Mouse (Mus musculus): ENCODE measurements around the gene Slx1b. TPM values are rescaled to one million over a fixed set of nuclear protein-coding genes. Genes with fewer than 3 reads are reported as not detected.

Gene Slx1b
- total and polyA plus RNA-seq, 2 experiments: 4.1 to 15.4 TPM

DNA sequence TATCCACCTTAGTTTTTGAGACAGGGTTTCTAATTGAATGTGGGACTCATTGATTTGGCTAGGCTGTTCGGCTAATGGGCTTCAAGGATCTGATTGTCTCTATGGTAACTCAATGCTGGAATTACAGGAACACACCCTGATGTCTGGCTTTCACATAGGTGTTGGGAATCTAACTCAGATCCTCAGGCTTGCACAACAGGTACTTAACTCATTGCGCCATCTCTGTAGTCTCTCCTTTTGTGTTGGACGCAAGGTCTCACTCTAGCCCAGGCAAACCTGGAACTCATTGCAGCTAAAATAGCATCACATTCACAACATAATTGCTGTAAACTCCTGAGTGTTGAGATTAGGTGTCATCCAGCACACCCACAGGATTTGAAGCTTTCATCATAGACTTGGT lies 25.4 kb downstream of the Slx1b start:
- H3K36me3 ChIP-seq (ENCODE audit: control insufficient read depth, insufficient read depth, low read length): peaks cover 33% of the 10 kb centered on the region
- no peak overlapping the region for H3K9ac ChIP-seq (ENCODE audit: low read depth, low read length)
- 40% methylated on average over 3 of the region's 3 CpGs for whole genome bisulfite sequencing
- H3K4me1 ChIP-seq (ENCODE audit: control insufficient read depth, insufficient read depth, low read length): peaks cover 16% of the 10 kb centered on the region
- TF ChIP-seq CTCF (IDR thresholded peaks at IDR 0.05; ENCODE audit: low read depth, low read length): no peak
- TF ChIP-seq POLR2A (IDR thresholded peaks at IDR 0.05; ENCODE audit: extremely low read depth, insufficient read depth, low read length): no peak
- H3K4me3 ChIP-seq (ENCODE audit: insufficient read depth, low read depth, low read length): no peak overlapping the region
- H3K27me3 ChIP-seq (ENCODE audit: control insufficient read depth, insufficient read depth, low read length): no peaks in the 10 kb centered on the region
- H3K27ac ChIP-seq (replicated peaks; ENCODE audit: insufficient read depth, low read depth, low read length): no peak overlapping the region
- DNase-seq (ENCODE audit: extremely low read depth, low read depth, low spot score): peak; percentile 68
- no peaks in the 10 kb centered on the region; the same call in 1 of the 2 replicates for H3K79me2 ChIP-seq (ENCODE audit: control insufficient read depth, insufficient read depth, low read length)

DNA sequence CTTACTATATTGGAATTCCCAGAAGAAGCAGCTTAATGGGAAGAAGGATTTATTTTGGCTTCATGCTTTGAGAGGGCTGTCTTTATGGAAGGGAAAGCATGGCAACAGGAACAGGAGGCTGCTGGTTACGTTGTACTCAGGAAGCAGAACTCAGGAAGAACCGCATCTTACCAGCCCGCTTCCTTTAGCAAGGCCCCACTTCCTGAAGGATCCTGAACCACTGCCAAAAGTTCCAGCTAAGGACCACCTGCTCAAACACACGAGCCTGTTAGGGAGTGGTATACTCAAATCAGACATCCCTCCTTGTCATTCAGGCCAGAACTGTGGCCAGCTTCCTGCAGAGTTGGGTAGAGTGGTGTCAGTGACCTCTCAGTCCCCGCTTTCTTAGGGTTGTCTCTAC lies 27.1 kb downstream of the Slx1b start:
- 73% methylated on average over 5 of the region's 5 CpGs for WGBS
- Histone ChIP-seq H3K79me2 (ENCODE audit: control insufficient read depth, insufficient read depth, low read length) (no peaks in the 10 kb centered on the region), H3K9ac (ENCODE audit: low read depth, low read length) (no peak overlapping the region), H3K27me3 (ENCODE audit: control insufficient read depth, insufficient read depth, low read length) (no peaks in the 10 kb centered on the region), H3K4me1 (ENCODE audit: control insufficient read depth, insufficient read depth, low read length) (peaks cover 7% of the 10 kb centered on the region), H3K27ac (replicated peaks; ENCODE audit: insufficient read depth, low read depth, low read length) (peak overlapping the region; percentile 66), H3K36me3 (ENCODE audit: control insufficient read depth, insufficient read depth, low read length) (peaks cover 38% of the 10 kb centered on the region), H3K4me3 (ENCODE audit: insufficient read depth, low read depth, low read length) (no peak overlapping the region)
- DNase-seq (ENCODE audit: extremely low read depth, low read depth, low spot score): no peak
- TF ChIP-seq CTCF (IDR thresholded peaks at IDR 0.05; ENCODE audit: low read depth, low read length): no peak
- no peak for TF ChIP-seq POLR2A (IDR thresholded peaks at IDR 0.05; ENCODE audit: extremely low read depth, insufficient read depth, low read length)

DNA sequence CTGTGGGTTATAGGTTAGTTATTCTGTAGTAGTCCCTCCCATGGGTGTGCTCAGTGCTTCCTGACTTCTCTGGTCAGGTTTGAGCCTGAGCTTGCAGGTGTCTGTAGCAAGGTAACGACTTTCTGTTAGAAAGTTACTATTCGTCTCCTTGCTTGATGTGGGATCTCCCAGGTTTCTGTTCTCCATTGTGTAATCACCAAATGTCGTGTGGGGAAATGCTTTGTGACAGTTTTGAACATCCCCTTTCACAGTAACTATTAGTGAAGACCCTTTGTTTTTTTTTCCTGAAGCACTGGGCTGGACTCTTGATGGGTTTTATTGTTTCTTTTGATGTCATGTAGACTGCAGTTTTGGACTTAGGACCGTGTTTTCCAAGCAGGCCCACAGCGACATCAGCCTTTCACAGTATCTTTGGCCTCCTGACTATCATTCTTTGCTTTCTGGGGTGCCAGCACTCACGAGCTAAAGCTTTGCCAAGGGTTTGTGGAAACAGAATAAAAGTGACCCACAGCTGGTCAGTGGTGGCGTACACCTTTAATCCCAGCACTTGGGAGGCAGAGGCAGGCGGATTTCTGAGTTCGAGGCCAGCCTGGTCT lies 28.0 kb downstream of the Slx1b start:
- Histone ChIP-seq H3K9ac (ENCODE audit: low read depth, low read length) (no peak overlapping the region), H3K4me3 (ENCODE audit: insufficient read depth, low read depth, low read length) (no peak overlapping the region), H3K4me1 (ENCODE audit: control insufficient read depth, insufficient read depth, low read length) (peaks cover 7% of the 10 kb centered on the region), H3K36me3 (ENCODE audit: control insufficient read depth, insufficient read depth, low read length) (peaks cover 37% of the 10 kb centered on the region), H3K27ac (replicated peaks; ENCODE audit: insufficient read depth, low read depth, low read length) (peak overlapping the region; percentile 66), H3K79me2 (ENCODE audit: control insufficient read depth, insufficient read depth, low read length) (no peaks in the 10 kb centered on the region), H3K27me3 (ENCODE audit: control insufficient read depth, insufficient read depth, low read length) (no peaks in the 10 kb centered on the region)
- TF ChIP-seq CTCF (IDR thresholded peaks at IDR 0.05; ENCODE audit: low read depth, low read length) (no peak), POLR2A (IDR thresholded peaks at IDR 0.05; ENCODE audit: extremely low read depth, insufficient read depth, low read length) (no peak)
- 41% methylated on average over 9 of the region's 9 CpGs for WGBS
- peak; percentile 76 for DNase-seq (ENCODE audit: extremely low read depth, low read depth, low spot score)

DNA sequence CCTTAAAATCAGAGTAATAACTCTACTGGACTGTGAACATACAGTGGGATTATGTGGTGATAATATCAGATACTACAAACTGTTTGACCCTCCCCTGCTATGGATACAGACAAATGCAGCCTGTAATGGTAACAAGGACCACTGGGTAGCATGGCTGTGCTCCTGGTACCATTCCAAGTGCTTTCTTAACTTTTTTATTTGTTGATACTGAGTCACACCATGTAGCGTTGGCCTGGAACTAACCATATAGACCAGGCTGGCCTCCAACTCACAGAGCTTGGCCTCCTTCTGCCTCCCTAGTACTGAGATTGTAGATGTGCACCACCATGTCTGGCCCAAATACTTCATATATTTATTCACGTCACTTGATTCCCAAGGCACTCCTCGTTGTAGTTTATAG lies 30.3 kb downstream of the Slx1b start:
- Histone ChIP-seq H3K27ac (replicated peaks; ENCODE audit: insufficient read depth, low read depth, low read length) (no peak overlapping the region), H3K79me2 (ENCODE audit: control insufficient read depth, insufficient read depth, low read length) (no peaks in the 10 kb centered on the region; the same call in 1 of the 2 replicates), H3K36me3 (ENCODE audit: control insufficient read depth, insufficient read depth, low read length) (peaks cover 32% of the 10 kb centered on the region), H3K27me3 (ENCODE audit: control insufficient read depth, insufficient read depth, low read length) (no peaks in the 10 kb centered on the region), H3K9ac (ENCODE audit: low read depth, low read length) (no peak overlapping the region), H3K4me3 (ENCODE audit: insufficient read depth, low read depth, low read length) (no peak overlapping the region), H3K4me1 (ENCODE audit: control insufficient read depth, insufficient read depth, low read length) (peaks cover 7% of the 10 kb centered on the region)
- WGBS: 92% methylated on average over 3 of the region's 3 CpGs
- TF ChIP-seq CTCF (IDR thresholded peaks at IDR 0.05; ENCODE audit: low read depth, low read length): no peak
- TF ChIP-seq POLR2A (IDR thresholded peaks at IDR 0.05; ENCODE audit: extremely low read depth, insufficient read depth, low read length): no peak
- DNase-seq (ENCODE audit: extremely low read depth, low read depth, low spot score): no peak

DNA sequence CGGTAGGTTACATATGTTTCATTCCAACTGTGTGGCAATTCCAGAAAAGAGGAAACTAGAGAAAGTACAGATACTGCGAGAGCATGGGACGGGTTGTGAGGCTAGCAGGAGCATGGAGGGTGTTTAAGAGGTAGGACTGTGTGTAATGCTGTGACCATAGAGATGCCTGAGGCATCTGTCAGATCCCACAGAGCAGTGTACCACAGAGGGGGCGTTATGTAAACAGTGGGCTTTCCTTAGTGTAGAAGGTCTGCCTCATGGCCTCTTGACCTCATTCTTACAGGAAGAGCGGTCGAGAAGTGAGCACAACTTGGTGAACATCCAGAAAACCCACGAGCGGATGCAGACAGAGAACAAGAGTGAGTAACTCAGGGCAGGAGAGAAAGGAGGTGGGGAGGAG lies 31.9 kb downstream of the Slx1b start:
- no peak for TF ChIP-seq POLR2A (IDR thresholded peaks at IDR 0.05; ENCODE audit: extremely low read depth, insufficient read depth, low read length)
- TF ChIP-seq CTCF (IDR thresholded peaks at IDR 0.05; ENCODE audit: low read depth, low read length): no peak
- H3K27ac ChIP-seq (replicated peaks; ENCODE audit: insufficient read depth, low read depth, low read length): no peak overlapping the region
- peaks cover 32% of the 10 kb centered on the region for H3K36me3 ChIP-seq (ENCODE audit: control insufficient read depth, insufficient read depth, low read length)
- no peak for DNase-seq (ENCODE audit: extremely low read depth, low read depth, low spot score)
- H3K9ac ChIP-seq (ENCODE audit: low read depth, low read length): no peak overlapping the region
- H3K4me1 ChIP-seq (ENCODE audit: control insufficient read depth, insufficient read depth, low read length): peaks cover 3% of the 10 kb centered on the region
- 81% methylated on average over 8 of the region's 8 CpGs for WGBS
- H3K79me2 ChIP-seq (ENCODE audit: control insufficient read depth, insufficient read depth, low read length): no peaks in the 10 kb centered on the region; the same call in 1 of the 2 replicates
- H3K27me3 ChIP-seq (ENCODE audit: control insufficient read depth, insufficient read depth, low read length): no peaks in the 10 kb centered on the region
- H3K4me3 ChIP-seq (ENCODE audit: insufficient read depth, low read depth, low read length): no peak overlapping the region

DNA sequence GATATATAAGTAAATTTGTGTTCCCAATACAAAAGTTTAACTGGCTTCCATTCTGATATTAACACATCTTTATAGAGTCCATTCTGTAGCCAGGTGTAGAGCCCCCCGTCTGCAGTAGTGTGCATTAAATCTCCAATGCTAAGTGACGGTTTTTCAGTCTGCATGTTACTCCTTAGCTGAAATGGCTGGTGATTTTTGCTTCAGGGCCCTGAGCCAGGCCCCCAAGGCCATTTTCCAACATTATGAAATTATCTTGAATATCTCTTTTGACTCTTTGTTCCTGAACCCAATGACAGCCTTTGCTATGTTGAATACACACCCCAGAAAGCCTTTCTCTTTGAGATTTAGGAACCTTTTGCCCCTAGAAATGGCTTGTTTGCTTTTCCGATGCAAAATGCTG lies 35.8 kb downstream of the Slx1b start:
- no peaks in the 10 kb centered on the region; the same call in 1 of the 2 replicates for H3K4me1 ChIP-seq (ENCODE audit: control insufficient read depth, insufficient read depth, low read length)
- H3K27ac ChIP-seq (replicated peaks; ENCODE audit: insufficient read depth, low read depth, low read length): no peak overlapping the region
- no peak overlapping the region for H3K4me3 ChIP-seq (ENCODE audit: insufficient read depth, low read depth, low read length)
- peaks cover 20% of the 10 kb centered on the region for H3K36me3 ChIP-seq (ENCODE audit: control insufficient read depth, insufficient read depth, low read length)
- 98% methylated on average over 3 of the region's 3 CpGs for whole genome bisulfite sequencing
- TF ChIP-seq POLR2A (IDR thresholded peaks at IDR 0.05; ENCODE audit: extremely low read depth, insufficient read depth, low read length): no peak
- TF ChIP-seq CTCF (IDR thresholded peaks at IDR 0.05; ENCODE audit: low read depth, low read length): no peak
- H3K79me2 ChIP-seq (ENCODE audit: control insufficient read depth, insufficient read depth, low read length): peaks cover 2% of the 10 kb centered on the region; the same call in 1 of the 2 replicates
- no peaks in the 10 kb centered on the region for H3K27me3 ChIP-seq (ENCODE audit: control insufficient read depth, insufficient read depth, low read length)
- no peak for DNase-seq (ENCODE audit: extremely low read depth, low read depth, low spot score)
- H3K9ac ChIP-seq (ENCODE audit: low read depth, low read length): no peak overlapping the region
